8 mouse cellular contexts compared by ENCODE assay signal in the genomic region with DNA sequence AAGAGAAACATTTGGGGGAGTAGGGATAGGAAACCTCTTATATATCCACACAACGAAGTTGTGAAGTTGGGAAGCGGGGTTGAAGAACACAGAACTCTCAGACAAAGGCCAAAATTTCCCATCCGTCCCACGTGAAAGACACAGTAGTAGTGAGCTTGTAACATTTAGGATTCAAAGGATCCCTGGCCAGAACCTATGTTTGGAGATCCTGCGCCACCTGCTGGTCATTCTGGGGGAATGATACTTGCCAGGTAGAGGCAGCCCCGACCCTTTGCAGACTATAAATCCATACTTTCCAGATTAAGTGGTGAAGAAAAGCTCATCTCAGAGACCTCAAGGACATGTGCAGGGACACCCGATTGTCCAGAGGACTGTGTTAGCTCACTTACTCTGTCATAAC. TPM values are rescaled to one million over a fixed set of nuclear protein-coding genes. Genes with fewer than 3 reads are reported as not detected.
DNase-seq lines count a peak whose midpoint lies in the region; ATAC-seq and TF ChIP-seq lines count a peak whose summit lies in the region.

No protein-coding gene starts in this region.

- H3K9ac ChIP-seq in embryonic facial prominence, embryonic 14.5 days (ENCODE audit: low read depth, low read length): no peak overlapping the region
- no peak overlapping the region for H3K9ac ChIP-seq in kidney, embryonic 15.5 days
- no peak overlapping the region for H3K9ac ChIP-seq in limb, embryonic 14.5 days (ENCODE audit: low read depth, low read length, severe bottlenecking)
- H3K9ac ChIP-seq in stomach, embryonic 15.5 days: no peak overlapping the region

- H3K9me3 ChIP-seq in embryonic facial prominence, embryonic 14.5 days (ENCODE audit: control insufficient read depth, low read length): no peaks in the 10 kb centered on the region
- H3K9me3 ChIP-seq in heart, embryonic 10.5 days: no peaks in the 10 kb centered on the region
- no peaks in the 10 kb centered on the region for H3K9me3 ChIP-seq in kidney, embryonic 15.5 days (replicated peaks)
- H3K9me3 ChIP-seq in limb, embryonic 14.5 days (ENCODE audit: control insufficient read depth, low read length): no peaks in the 10 kb centered on the region
- H3K9me3 ChIP-seq in stomach, embryonic 15.5 days: no peaks in the 10 kb centered on the region

- DNase-seq in B cell, adult 2 months: peak; percentile 61 to 64
- DNase-seq in adrenal gland, postnatal 4 days (ENCODE audit: low spot score in 2 of 2): peak; percentile 47
- peak; percentile 92 for DNase-seq in embryonic facial prominence, embryonic 14.5 days (ENCODE audit: low spot score)
- DNase-seq in heart, embryonic 10.5 days (ENCODE audit: low spot score): peak; percentile 83
- peak; percentile 92 for DNase-seq in limb, embryonic 14.5 days (ENCODE audit: low spot score)
- peak; percentile 42 to 48 for DNase-seq in natural killer cell, adult 2 months (ENCODE audit: low spot score in 2 of 2)

- H3K27ac ChIP-seq in embryonic facial prominence, embryonic 14.5 days (replicated peaks; ENCODE audit: low read depth, low read length): no peak overlapping the region
- H3K27ac ChIP-seq in heart, embryonic 10.5 days: no peak overlapping the region
- no peak overlapping the region for H3K27ac ChIP-seq in kidney, embryonic 15.5 days
- no peak overlapping the region for H3K27ac ChIP-seq in limb, embryonic 14.5 days (replicated peaks; ENCODE audit: low read depth, low read length)
- H3K27ac ChIP-seq in stomach, embryonic 15.5 days: no peak overlapping the region

- no peak overlapping the region for H3K4me3 ChIP-seq in embryonic facial prominence, embryonic 14.5 days (ENCODE audit: low read depth, low read length)
- H3K4me3 ChIP-seq in heart, embryonic 10.5 days: no peak overlapping the region
- H3K4me3 ChIP-seq in kidney, embryonic 15.5 days (replicated peaks): no peak overlapping the region
- H3K4me3 ChIP-seq in limb, embryonic 14.5 days (replicated peaks; ENCODE audit: low read length): no peak overlapping the region
- no peak overlapping the region for H3K4me3 ChIP-seq in stomach, embryonic 15.5 days (replicated peaks)

- WGBS in embryonic facial prominence, embryonic 14.5 days: 8% methylated on average over 7 of the region's 7 CpGs
- 9% methylated on average over 7 of the region's 7 CpGs for WGBS in heart, embryonic 10.5 days
- 13% methylated on average over 7 of the region's 7 CpGs for WGBS in kidney, embryonic 15.5 days
- WGBS in limb, embryonic 14.5 days: 10% methylated on average over 7 of the region's 7 CpGs
- 11% methylated on average over 7 of the region's 7 CpGs for WGBS in stomach, embryonic 15.5 days

- no peaks in the 10 kb centered on the region for H3K4me1 ChIP-seq in embryonic facial prominence, embryonic 14.5 days (ENCODE audit: control insufficient read depth, insufficient read depth, low read length)
- peaks cover 8% of the 10 kb centered on the region; the same call in 1 of the 2 replicates for H3K4me1 ChIP-seq in heart, embryonic 10.5 days
- peaks cover 26% of the 10 kb centered on the region for H3K4me1 ChIP-seq in kidney, embryonic 15.5 days
- peaks cover 16% of the 10 kb centered on the region for H3K4me1 ChIP-seq in limb, embryonic 14.5 days (ENCODE audit: control insufficient read depth, insufficient read depth, low read length)
- H3K4me1 ChIP-seq in stomach, embryonic 15.5 days: 0 out of 2 replicates have a peak, but pooled peaks cover 3% of the 10 kb centered on the region

- ATAC-seq in embryonic facial prominence, embryonic 14.5 days (ENCODE audit: low read depth): peak; percentile 84; the same call in 1 of the 2 replicates
- ATAC-seq in kidney, embryonic 15.5 days (replicated peaks; ENCODE audit: low FRiP score): peak; percentile 72
- peak; percentile 84 for ATAC-seq in limb, embryonic 14.5 days (ENCODE audit: low FRiP score, low read depth)
- ATAC-seq in stomach, embryonic 15.5 days (ENCODE audit: insufficient read depth, low FRiP score, low read depth): peak; percentile 69; the same call in 1 of the 2 replicates

- H3K27me3 ChIP-seq in embryonic facial prominence, embryonic 14.5 days (replicated peaks; ENCODE audit: control insufficient read depth, insufficient read depth, low read length): no peaks in the 10 kb centered on the region
- H3K27me3 ChIP-seq in heart, embryonic 10.5 days (ENCODE audit: insufficient read depth, poor library complexity, severe bottlenecking): no peaks in the 10 kb centered on the region
- H3K27me3 ChIP-seq in kidney, embryonic 15.5 days: no peaks in the 10 kb centered on the region
- no peaks in the 10 kb centered on the region for H3K27me3 ChIP-seq in limb, embryonic 14.5 days (ENCODE audit: control insufficient read depth, insufficient read depth, low read length)
- no peaks in the 10 kb centered on the region for H3K27me3 ChIP-seq in stomach, embryonic 15.5 days (replicated peaks)

- no peak for TF ChIP-seq POLR2A in limb, embryonic 14.5 days (IDR thresholded peaks at IDR 0.05; ENCODE audit: borderline replicate concordance, extremely low read depth, insufficient read depth, insufficient read length)

- H3K36me3 ChIP-seq in embryonic facial prominence, embryonic 14.5 days (ENCODE audit: control insufficient read depth, insufficient read depth, low read length): no peaks in the 10 kb centered on the region
- H3K36me3 ChIP-seq in heart, embryonic 10.5 days: no peaks in the 10 kb centered on the region
- no peaks in the 10 kb centered on the region for H3K36me3 ChIP-seq in kidney, embryonic 15.5 days
- no peaks in the 10 kb centered on the region for H3K36me3 ChIP-seq in limb, embryonic 14.5 days (ENCODE audit: control insufficient read depth, insufficient read depth, low read length)
- H3K36me3 ChIP-seq in stomach, embryonic 15.5 days: no peaks in the 10 kb centered on the region

- no peak overlapping the region for H3K4me2 ChIP-seq in embryonic facial prominence, embryonic 14.5 days (ENCODE audit: low read depth, low read length)
- H3K4me2 ChIP-seq in kidney, embryonic 15.5 days: no peak overlapping the region
- no peak overlapping the region for H3K4me2 ChIP-seq in limb, embryonic 14.5 days (replicated peaks; ENCODE audit: low read depth, low read length, severe bottlenecking)
- H3K4me2 ChIP-seq in stomach, embryonic 15.5 days: no peak overlapping the region

RNA-seq across cellular contexts. Expression of gene Phldb2, which starts 14.1 kb away (rescaled TPM):
- total RNA-seq in adrenal gland, postnatal 4 days (2021): 10 to 100 TPM; 77.3 to 90.7 TPM
- 40.2 and 47.9 TPM in 2 replicates for polyA plus RNA-seq in embryonic facial prominence, embryonic 14.5 days (2014; fragmentation: Nextera tagmentation; extraction: Ambion mirVana)
- polyA plus RNA-seq in heart, embryonic 10.5 days (2016; fragmentation: Nextera tagmentation; extraction: Ambion mirVana): 42.1 and 45.8 TPM in 2 replicates
- 81.2 and 84.2 TPM in 2 replicates for polyA plus RNA-seq in kidney, embryonic 15.5 days (2015; fragmentation: Nextera tagmentation; extraction: Ambion mirVana)
- polyA plus RNA-seq in limb, embryonic 14.5 days (2012; rRNA removed): 46.5 and 51.0 TPM in 2 replicates
- 55.8 and 57.9 TPM in 2 replicates for polyA plus RNA-seq in limb, embryonic 14.5 days (2014; fragmentation: Nextera tagmentation; extraction: Ambion mirVana)
- polyA plus RNA-seq in stomach, embryonic 15.5 days (2015; fragmentation: Nextera tagmentation; extraction: Ambion mirVana): 31.4 and 33.3 TPM in 2 replicates

RNA-seq across cellular contexts. Expression of gene Plcxd2, which starts 42.5 kb away (rescaled TPM):
- 1 to 10 TPM; 1.2 to 2.2 TPM for total RNA-seq in adrenal gland, postnatal 4 days (2021)
- 1.6 and 1.7 TPM in 2 replicates for polyA plus RNA-seq in embryonic facial prominence, embryonic 14.5 days (2014; fragmentation: Nextera tagmentation; extraction: Ambion mirVana)
- polyA plus RNA-seq in heart, embryonic 10.5 days (2016; fragmentation: Nextera tagmentation; extraction: Ambion mirVana): 0.73 and 1.6 TPM in 2 replicates
- polyA plus RNA-seq in kidney, embryonic 15.5 days (2015; fragmentation: Nextera tagmentation; extraction: Ambion mirVana): 1.4 and 1.5 TPM in 2 replicates
- polyA plus RNA-seq in limb, embryonic 14.5 days (2012; rRNA removed): 2.6 and 2.8 TPM in 2 replicates
- 1.8 and 2.1 TPM in 2 replicates for polyA plus RNA-seq in limb, embryonic 14.5 days (2014; fragmentation: Nextera tagmentation; extraction: Ambion mirVana)
- 2.2 and 2.4 TPM in 2 replicates for polyA plus RNA-seq in stomach, embryonic 15.5 days (2015; fragmentation: Nextera tagmentation; extraction: Ambion mirVana)
